Mouse (Mus musculus) erythroblast, embryonic 14.5 days (primary cell): ENCODE data around the gene Defb28.

Experiments used
- GATA1 ChIP-seq: IDR thresholded peaks from 2 replicates; pipeline ENCODE4 v1.6.1; 2012; ENCODE audit warnings: low read length, inconsistent platforms, mixed read lengths
- TAL1 ChIP-seq: IDR thresholded peaks from 3 replicates; pipeline ENCODE4 v1.6.1; 2012; ENCODE audit warnings: low read length, inconsistent platforms, mixed read lengths

DNA sequence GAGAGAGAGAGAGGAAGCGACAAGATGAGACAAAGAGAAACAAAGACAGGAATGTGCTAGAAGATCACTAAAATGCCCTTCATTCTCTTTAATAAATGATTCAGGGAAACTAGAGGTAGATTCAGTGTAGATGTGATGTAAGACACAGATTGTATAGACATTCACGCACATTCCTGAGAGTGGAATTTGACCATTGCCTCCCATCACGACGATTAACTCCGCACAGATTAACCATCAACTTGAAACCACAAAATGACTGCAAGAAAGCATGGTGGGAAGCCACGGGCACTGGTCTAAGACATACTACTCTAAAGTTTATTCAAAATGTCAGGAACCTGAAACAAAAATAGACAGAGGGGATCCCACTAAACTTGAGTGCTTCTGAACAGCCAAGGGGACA, 52.3 kb downstream of the Defb28 start:
- TF ChIP-seq GATA1 (no peak), TAL1 (no peak)
